Mouse (Mus musculus) adrenal gland, adult (tissue): ENCODE results near the gene Aldh1a3.

Experiments used
- DNase-seq, 2 experiments: peaks; one replicate each; pipeline ENCODE4 v3.0.0; 2022 to 2023; ENCODE audit warnings: low spot score in 1 of 2; ENCODE audit not compliant: inconsistent age in 2 of 2

Gene Aldh1a3

DNA sequence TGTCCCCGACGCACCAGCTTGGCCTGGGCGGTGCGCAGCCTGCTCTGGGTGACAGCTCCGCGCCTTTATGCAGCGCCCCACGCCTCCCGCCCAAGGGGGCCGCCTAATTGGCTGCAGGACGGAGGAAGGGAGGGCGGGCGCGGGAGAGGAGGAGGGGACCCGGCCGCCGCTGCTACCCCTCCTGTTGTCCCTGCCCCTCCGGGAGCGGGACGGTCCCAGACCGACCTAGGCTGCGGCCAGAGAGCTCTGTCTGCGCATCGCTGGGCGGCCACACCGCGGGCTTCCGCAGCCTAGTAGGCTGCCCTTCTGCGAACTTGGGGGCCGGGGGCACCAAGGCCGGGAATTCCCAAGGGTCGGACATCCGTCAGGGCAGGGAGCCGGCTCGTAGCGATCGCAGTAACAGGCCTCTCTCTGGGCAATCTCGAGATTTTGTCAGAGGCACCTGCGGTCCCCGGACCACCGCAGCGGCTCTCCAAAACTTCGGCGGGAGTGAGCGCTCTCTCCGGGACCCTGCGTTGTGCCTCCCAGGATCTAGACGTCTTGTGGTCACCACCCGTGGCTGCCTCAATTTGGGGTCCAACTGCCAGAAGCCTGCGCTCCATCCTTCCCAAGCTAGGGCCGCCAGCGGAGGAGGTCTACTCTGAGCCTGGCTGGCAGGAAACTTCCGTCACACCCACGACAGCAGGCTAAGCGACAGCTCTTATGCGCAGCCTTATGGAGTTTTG is at the start of gene Aldh1a3:
Gene Aldh1a3 (minus strand): TSS at position 81 of the 725 bp plus-strand sequence.
- DNase-seq = peak; percentile 58 to 73

DNA sequence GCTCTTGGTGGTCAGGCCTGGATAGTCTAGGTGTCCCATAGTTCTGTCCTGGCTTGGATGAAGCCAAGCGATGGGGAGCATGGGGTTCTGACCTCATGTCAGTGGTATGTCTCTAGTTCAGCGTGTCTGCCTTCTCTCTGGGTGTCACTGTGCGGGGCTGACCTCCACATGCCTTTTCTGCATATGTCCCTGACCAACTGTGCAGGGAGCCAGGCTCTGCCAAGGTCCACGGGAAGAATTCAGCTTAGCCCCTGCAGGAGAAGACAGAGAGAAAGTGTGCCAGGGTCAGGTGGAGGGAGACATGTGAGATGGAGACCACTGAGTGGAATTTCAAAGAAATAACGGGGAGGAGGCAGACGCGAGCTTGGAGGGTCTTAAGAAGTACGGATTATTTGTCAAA is 49.0 kb upstream of the Aldh1a3 start:
- peak; percentile 22 to 56 for DNase-seq

DNA sequence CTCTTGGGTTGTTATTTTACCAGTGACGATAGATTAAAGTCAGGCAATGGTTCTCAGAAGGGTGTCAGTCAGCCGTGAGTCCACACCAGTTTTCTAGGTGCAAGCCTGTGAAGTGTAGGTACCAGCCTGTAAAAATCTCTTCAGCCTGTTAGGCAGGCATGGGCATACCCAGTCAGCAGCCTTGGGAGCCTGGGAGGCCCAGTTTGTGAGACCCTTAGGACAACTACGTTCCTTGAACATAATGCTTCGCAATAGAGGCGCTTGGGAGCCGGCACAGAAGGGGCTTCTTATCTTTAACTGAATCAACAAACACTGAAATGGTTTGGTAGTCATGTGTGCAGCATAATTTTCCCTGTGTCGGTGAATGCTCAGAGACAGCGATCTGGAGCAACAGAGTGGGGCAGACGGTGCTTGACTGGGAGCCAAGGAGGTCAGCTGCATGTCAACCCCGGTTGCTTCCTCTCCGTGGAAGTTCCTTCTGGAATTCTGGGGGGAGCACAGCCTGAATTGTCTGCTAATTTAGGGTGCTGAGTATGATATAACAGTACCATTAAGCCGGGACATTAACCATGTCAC is 44.4 kb upstream of the Aldh1a3 start:
- DNase-seq = no peak

GRCm38 (mm10) chr7:66466641-66467040 is 39.3 kb upstream of the Aldh1a3 start:
- DNase-seq = no peak

DNA sequence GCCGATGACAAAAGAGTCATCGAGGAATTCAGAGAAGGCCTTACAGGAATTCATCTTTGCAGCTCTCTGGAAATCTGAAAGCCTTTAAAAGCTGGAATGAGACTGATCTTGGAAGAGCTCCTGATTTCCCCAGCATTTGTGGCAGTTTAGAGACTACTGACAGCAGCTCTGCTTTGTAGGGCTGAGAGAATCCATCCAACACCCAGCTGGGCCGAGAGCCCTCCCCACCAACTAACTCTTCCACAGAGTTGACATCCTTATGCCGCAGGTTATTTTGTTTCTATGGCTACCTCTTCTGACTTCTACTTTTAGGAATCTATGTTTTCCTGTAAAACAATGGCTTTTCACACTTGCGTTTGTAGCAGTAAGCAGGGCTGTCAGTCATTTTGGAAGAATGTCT is 37.9 kb upstream of the Aldh1a3 start:
- DNase-seq = no peak

- no peak for DNase-seq
These were observed 35.8 kb upstream of the Aldh1a3 start for GRCm38 (mm10) chr7:66463081-66463480.

- no peak for DNase-seq
These were observed 24.4 kb upstream of the Aldh1a3 start for GRCm38 (mm10) chr7:66451622-66452295.

DNA sequence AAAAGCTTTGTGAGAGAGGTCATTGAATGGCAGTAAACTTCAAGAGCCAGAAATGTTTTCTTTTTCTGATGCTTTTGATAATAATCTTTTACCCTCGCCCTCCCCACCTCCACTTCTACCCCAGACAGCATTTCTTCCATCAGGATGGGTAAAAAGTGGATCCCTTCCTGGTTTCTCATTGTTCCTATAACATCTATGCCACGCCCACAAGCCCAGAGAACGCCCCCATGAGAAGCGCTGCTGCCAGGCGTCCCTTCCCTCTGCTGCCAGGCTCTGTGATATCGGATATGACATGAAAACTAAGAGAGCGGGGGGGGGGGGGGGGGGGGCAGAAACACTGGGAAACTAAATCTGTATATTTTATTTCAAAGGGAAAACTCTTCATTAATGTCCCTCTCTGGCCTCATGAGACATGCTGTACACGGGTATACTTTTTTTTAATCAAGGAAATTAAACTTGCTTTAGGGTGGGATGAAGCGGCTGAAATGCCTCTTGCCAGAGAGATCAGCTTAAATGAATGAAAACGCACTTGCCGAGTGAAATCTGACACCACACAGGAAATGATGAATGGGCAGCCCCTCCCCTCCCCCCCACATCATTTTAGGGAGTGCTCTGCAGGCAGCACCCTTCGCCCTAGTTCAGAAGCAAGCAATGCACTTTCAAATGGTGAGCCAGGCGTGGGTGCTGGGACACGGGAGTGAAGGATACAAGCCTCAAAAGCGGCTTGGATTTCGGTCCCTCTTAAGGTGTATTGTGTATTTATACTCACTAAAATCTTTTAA is 22.8 kb upstream of the Aldh1a3 start:
- peak; percentile 32 to 62 for DNase-seq

DNA sequence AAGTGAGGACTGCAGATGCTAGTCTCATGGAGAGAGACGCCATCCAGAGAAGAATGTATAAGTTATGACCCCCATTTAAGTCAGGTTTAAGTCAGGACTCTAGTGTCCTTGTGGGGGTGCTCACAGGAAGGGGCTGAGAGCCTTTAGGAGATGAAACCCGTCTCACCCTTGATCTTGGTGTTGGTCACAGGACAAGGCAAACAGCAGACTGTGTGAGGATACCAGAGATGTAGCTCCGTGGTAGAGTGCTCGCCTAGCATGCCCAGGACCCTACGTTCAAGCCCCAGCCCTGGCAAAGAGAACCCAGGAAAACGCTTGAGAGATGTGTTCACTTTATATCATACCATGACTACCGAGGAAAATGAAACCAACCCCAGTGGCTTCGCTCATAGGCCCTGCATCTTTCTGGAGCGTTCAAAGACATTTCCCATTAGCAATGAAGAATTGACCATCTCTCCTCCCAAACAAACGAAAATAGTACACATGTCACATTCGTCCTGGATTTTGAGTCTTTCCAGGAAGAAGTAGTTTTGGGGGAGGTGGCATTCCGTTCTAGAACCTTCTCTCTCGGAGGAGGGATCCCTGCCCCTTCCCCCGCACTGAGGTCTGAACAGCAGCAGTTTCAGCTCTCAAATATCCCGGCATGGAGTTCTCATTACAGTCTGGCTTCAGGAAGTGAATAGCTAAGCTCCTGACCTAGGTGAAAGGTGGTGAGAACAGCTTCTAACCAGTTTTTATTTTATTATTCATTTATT is 21.6 kb upstream of the Aldh1a3 start:
- no peak for DNase-seq

DNA sequence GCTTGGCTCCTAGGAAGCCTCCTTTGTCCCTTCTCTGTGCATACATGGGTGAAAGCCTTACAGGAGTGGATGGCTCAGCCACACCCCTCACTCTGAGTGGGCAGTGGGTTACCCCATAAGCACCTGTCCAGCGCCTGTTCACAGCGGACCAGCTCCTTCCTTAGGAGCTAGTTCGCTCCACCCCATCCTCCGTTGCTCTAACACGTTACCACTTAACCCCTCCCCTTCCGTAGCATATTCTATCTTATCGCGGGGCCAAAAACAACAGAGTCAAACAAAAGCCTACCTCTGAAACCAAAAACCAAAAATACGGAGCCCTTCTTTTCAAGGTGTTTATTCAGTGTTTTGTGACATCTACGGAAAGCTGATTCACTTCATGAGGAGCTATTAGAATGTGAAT is 21.0 kb upstream of the Aldh1a3 start:
- DNase-seq = no peak

DNA sequence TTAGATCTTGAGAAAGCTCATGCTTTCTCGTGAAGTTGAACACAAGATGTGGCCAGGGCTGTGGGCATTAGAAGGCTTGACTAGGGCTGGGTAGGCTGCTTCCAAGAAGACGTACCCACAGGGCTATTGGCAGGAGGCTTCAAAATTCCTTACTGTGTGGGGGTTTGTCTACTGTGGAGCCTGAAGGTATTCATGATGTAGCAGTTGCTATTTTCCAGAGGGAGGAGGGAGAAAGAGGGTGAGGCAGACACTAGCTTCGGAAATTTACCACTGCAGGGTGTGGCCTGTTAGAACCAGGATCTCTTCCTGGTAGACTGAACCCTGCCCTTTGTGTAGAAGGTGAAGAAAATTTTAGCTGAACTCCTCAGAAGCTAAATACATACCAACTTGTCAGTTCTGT is 19.5 kb upstream of the Aldh1a3 start:
- DNase-seq = no peak

DNA sequence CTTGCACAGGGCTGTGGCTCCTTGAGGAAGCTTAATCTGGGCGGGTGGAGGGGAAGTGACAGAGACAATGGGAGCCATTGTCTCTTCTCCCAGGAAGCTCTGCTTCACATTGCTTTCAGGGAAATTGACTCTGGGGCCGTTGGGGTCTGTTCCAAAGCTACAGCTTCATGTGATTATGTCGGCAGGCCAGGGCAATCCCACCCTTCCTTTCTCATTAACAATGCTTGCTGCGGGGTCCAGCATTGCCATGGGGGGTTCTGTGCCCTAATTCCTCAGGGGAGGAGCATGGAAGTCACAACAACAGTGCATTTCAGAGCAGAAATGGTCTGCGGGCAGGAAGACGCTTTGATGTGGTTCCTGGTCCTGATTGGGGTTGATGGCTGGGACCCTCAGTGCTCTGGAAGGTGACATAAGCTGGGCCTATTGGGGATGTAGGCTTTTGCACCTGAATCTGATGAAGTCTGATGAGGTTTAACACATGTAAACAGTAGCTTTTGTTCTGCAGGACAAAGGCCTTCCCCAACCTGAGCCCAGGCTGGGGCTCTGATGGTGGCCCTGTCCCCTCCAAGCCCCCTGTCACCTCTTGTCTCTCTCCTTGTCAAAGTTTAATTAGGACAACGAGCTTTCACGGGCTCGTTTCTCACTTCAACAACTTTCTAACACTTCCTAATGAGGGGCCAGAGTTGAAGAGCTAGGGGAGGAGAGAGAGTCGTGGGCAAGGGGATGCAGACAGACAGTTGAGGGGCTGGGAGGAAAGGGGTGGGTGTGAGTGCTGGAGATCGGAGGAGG is 18.0 kb upstream of the Aldh1a3 start:
- no peak for DNase-seq

GRCm38 (mm10) chr7:66444706-66445105 is 17.4 kb upstream of the Aldh1a3 start:
- DNase-seq = peak in 1 of 2 experiments; percentile 39

DNA sequence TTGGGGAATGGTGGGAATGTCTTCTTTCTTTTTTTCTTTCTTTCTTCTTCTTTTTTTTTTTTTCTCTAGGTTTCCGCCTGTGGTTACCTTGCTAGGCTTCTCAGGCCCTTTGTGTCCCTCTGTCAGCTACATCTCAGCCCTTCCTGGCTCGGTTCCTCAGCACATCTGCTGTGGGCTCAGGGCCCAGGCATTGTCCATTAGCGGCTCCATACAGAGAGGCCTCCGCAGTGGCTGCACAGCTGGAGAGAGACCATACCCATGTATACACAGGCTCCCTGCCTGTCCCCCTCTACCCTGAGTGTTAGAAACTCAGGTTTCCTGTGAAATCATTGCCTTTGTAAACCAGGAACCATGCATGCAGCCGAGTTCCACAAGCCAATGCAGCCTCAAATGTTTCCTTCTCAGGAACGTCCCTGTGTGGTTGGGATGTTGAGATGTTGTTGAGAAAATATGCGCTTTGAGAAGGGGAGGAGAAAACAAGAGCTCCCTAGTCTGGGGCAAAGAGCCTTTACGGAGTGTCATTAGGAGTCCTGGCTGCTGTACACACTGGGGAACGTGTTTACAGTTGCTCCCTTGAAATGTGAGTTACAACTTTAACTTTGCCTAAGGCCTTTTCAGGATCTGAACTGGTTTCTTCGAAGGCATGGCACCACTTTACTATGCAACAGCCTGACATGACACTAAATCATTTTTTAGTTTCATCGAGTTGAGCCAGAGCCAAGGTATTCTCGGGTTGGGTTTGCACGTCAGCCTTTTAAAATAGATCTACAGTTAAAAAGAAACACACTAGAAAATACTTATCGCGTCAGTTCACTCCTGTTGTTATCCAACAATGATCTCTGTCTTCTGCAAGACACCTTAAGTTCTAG is 15.4 kb upstream of the Aldh1a3 start:
- DNase-seq = peak in 1 of 2 experiments; percentile 65

GRCm38 (mm10) chr7:66438787-66439669 is 11.7 kb upstream of the Aldh1a3 start:
- DNase-seq = no peak

GRCm38 (mm10) chr7:66434453-66434935 is 7.2 kb upstream of the Aldh1a3 start:
- DNase-seq = peak; percentile 46 to 86

DNA sequence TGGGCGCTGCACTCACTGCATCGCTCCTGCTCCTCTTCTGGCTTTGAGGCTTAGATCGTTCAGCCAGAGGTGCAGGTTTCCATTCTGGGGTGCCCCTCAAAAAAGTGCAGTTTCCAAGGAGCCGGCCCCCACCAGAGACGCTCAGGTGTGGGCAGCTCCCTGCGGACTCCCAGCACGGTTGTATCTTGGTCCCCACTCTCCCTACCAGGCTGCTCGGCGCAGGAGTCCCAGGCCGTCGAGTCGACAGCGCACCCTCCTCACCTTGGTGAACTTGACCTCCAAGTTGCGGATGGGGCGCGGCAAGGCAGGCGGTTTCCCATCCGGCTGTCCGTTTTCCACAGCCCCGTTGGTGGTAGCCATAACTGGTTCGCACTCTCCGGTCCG is 272 bp downstream of the Aldh1a3 start:
- no peak for DNase-seq

- no peak for DNase-seq
These were observed 5.4 kb downstream of the Aldh1a3 start for GRCm38 (mm10) chr7:66421903-66422302.
